Mouse (Mus musculus) midbrain, embryonic 12.5 days (tissue): ENCODE measurements around the gene Hoxd11. TPM values are rescaled to one million over a fixed set of nuclear protein-coding genes. Genes with fewer than 3 reads are reported as not detected.

ENCODE experiments used
- ATAC-seq: fragments of 200-750 bp; cut with Nextera tagmentation; 2 replicates; pipeline ENCODE4 v1.8.0; 2017; ENCODE audit warnings: low read depth, moderate TSS enrichment, moderate library complexity; ENCODE audit not compliant: low FRiP score
- H3K27ac ChIP-seq: fragments of 300-500 bp; sonication (generic); replicated peaks from 2 replicates; pipeline ENCODE4 v1.5.1; 2016; ENCODE audit warnings: mild to moderate bottlenecking
- H3K27me3 ChIP-seq: fragments of 300-500 bp; sonication (generic); 2 replicates; pipeline ENCODE4 v1.6.1; 2016; ENCODE audit warnings: mild to moderate bottlenecking
- H3K36me3 ChIP-seq: fragments of 300-500 bp; sonication (generic); 2 replicates; pipeline ENCODE4 v1.6.1; 2016
- H3K4me1 ChIP-seq: fragments of 300-500 bp; sonication (generic); 2 replicates; pipeline ENCODE4 v1.6.1; 2016
- H3K4me2 ChIP-seq: fragments of 300-500 bp; sonication (generic); replicated peaks from 2 replicates; pipeline ENCODE4 v1.6.1; 2016; ENCODE audit warnings: mild to moderate bottlenecking, moderate library complexity
- H3K4me3 ChIP-seq: fragments of 300-500 bp; sonication (generic); 2 replicates; pipeline ENCODE4 v1.5.1; 2016; ENCODE audit warnings: mild to moderate bottlenecking
- H3K9ac ChIP-seq: fragments of 300-500 bp; sonication (generic); replicated peaks from 2 replicates; pipeline ENCODE4 v1.6.1; 2016; ENCODE audit warnings: mild to moderate bottlenecking, moderate library complexity
- H3K9me3 ChIP-seq: fragments of 300-500 bp; sonication (generic); 2 replicates; pipeline ENCODE4 v1.6.1; 2016; ENCODE audit warnings: mild to moderate bottlenecking
- WGBS: fragments of 180-500 bp; shearing (Covaris S2); methylation state at CpG from one replicate; pipeline ENCODE4 v1.1.7; 2016; 5-methylcytosine and 5-hydroxymethylcytosine counted together
- polyA plus RNA-seq: library from polyadenylated mRNA; unstranded; fragments of >200 nt; fragmentation: Nextera tagmentation; extraction: Ambion mirVana; gene quantifications from 2 replicates; pipeline ENCODE4 v1.2.1, GENCODE M21; 2016

Hoxd11 gene
- polyA plus RNA-seq, 1 experiment from 2014 or later: not detected

GRCm38 (mm10) chr2:74657251-74658023, 21.9 kb upstream of the Hoxd11 start:
- Histone ChIP-seq H3K9ac (0 out of 2 replicates have a peak overlapping the region, but pooled peaks have one; percentile 6), H3K27me3 (peaks cover 87% of the 10 kb centered on the region), H3K4me3 (peak overlapping the region; percentile 27), H3K4me1 (peaks cover 10% of the 10 kb centered on the region), H3K27ac (no peak overlapping the region; the same call in 1 of the 2 replicates), H3K9me3 (no peaks in the 10 kb centered on the region), H3K4me2 (no peak overlapping the region), H3K36me3 (no peaks in the 10 kb centered on the region)
- no peak for ATAC-seq
- WGBS: 3% methylated on average over 62 of the region's 62 CpGs

GRCm38 (mm10) chr2:74658024-74658666, 21.2 kb upstream of the Hoxd11 start:
- H3K36me3 ChIP-seq: no peaks in the 10 kb centered on the region
- no peak overlapping the region for H3K4me2 ChIP-seq
- H3K27ac ChIP-seq: peak overlapping the region; percentile 49; the same call in 1 of the 2 replicates
- H3K9ac ChIP-seq: no peak overlapping the region
- WGBS: 2% methylated on average over 15 of the region's 15 CpGs
- no peak for ATAC-seq
- H3K4me1 ChIP-seq: peaks cover 10% of the 10 kb centered on the region
- peak overlapping the region; percentile 27 for H3K4me3 ChIP-seq
- H3K9me3 ChIP-seq: no peaks in the 10 kb centered on the region
- peaks cover 92% of the 10 kb centered on the region for H3K27me3 ChIP-seq

DNA sequence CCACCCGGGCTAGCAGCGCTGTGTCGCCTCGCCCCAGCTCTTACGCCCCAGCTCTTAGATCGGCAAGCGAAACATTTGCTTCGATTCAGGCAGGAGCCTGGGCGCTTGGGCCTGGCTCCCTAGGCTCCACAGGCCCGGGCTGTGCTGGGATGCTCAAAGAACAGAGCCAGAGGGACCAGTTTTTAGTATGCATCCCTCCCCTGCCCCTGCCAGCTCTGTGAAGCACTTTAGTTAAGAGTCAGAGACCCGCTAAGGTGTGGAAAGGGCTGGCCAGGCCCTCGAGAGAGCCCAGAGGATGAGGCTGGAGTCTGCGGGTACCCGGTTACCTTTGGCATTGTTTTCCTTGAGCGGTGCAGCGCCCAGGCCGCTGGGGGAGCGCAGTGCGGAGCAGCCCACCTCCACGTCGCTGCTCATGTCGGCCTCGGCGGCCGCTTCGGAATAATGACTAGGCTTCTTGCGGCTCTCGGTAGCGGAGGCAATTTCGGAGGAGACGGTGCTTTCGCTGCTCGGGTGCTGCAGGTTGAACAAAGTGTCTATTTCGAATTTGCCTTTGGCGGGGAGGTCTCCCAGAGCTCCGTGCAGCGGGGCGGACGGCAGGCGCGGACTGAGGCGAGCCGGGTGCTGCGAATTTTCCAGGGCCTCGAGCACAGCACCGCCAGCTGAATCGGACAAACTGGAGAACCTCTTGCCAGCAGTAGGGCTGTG, 20.5 kb upstream of the Hoxd11 start:
- peak overlapping the region; percentile 27 for H3K4me3 ChIP-seq
- no peaks in the 10 kb centered on the region for H3K9me3 ChIP-seq
- under 1% methylated on average over 47 of the region's 47 CpGs for WGBS
- peaks cover 10% of the 10 kb centered on the region for H3K4me1 ChIP-seq
- 0 out of 2 replicates have a peak overlapping the region, but pooled peaks have one; percentile 5 for H3K4me2 ChIP-seq
- H3K27ac ChIP-seq: peak overlapping the region; percentile 49; the same call in 1 of the 2 replicates
- ATAC-seq: no peak
- H3K27me3 ChIP-seq: peaks cover 96% of the 10 kb centered on the region
- no peaks in the 10 kb centered on the region for H3K36me3 ChIP-seq
- no peak overlapping the region for H3K9ac ChIP-seq

DNA sequence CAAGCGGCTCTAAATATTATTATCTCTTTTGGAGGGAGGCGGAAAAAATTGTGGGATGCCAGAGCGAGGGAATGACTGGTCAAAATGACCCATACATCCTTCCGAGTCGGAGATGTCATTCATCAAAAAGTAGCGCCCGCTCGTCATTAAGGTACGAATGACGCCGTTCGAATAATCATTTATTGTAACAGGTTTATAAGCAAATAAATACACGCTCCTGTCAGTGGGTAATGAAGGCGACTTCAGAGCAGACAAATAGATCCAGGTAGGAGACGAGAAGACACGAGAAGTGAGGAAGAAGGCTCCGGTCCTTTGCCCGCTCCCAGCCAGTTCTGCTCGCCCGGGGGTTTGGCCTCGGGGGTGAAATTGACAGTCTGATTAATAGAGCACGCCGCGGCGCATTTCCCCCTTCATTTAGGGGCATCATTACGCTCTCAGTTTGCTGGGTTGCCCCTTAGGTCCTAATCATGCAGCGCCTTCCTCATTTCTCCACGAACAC, 19.8 kb upstream of the Hoxd11 start, which contains the start of gene Evx2:
Evx2 (minus strand) TSS at position 51 of the 499 bp plus-strand sequence.
- WGBS: 2% methylated on average over 28 of the region's 28 CpGs
- Histone ChIP-seq H3K4me2 (0 out of 2 replicates have a peak within 1 kb of the TSS, but pooled peaks have one; percentile 5), H3K27me3 (peaks cover 96% of the 10 kb centered on the region), H3K9me3 (no peaks in the 10 kb centered on the region), H3K36me3 (no peaks in the 10 kb centered on the region), H3K27ac (peak within 1 kb of the TSS; percentile 49; the same call in 1 of the 2 replicates), H3K9ac (no peak within 1 kb of the TSS), H3K4me3 (peak within 1 kb of the TSS; percentile 27), H3K4me1 (peaks cover 10% of the 10 kb centered on the region)
- no peak for ATAC-seq

- 3% methylated on average over 30 of the region's 30 CpGs for WGBS
- H3K36me3 ChIP-seq: no peaks in the 10 kb centered on the region
- H3K27me3 ChIP-seq: peaks cover 93% of the 10 kb centered on the region
- no peak overlapping the region for H3K4me2 ChIP-seq
- peak overlapping the region; percentile 1; the same call in 1 of the 2 replicates for H3K4me3 ChIP-seq
- no peak overlapping the region for H3K9ac ChIP-seq
- ATAC-seq: no peak
- H3K4me1 ChIP-seq: peaks cover 8% of the 10 kb centered on the region
- no peaks in the 10 kb centered on the region for H3K9me3 ChIP-seq
- no peak overlapping the region for H3K27ac ChIP-seq
Measured at GRCm38 (mm10) chr2:74660421-74661375, 18.7 kb upstream of the Hoxd11 start.

DNA sequence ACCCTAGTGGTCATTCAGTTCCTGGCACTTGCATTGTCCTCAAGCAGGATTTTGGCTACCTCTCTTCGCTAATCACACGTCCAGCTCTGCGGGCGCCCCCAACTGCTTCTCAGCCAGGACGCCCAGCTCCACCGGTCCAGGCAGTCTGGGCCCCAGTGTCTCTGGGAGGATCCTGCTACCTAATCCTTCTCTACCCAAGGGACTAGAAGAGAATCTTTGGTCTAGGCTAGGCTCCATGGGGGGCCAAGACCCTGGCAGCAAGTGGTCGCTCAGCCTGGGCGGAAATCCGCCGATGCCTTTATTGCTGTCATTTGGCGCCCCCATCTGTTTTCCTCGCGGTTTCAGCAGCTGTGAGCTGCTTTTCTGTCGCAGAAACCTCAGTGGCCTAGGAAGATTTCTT, 17.7 kb upstream of the Hoxd11 start:
- Histone ChIP-seq H3K4me3 (no peak overlapping the region), H3K4me2 (peak overlapping the region; percentile 30; the same call in 1 of the 2 replicates), H3K27ac (no peak overlapping the region), H3K9me3 (no peaks in the 10 kb centered on the region), H3K9ac (no peak overlapping the region), H3K27me3 (peaks cover 93% of the 10 kb centered on the region), H3K36me3 (no peaks in the 10 kb centered on the region), H3K4me1 (peaks cover 3% of the 10 kb centered on the region; the same call in 1 of the 2 replicates)
- WGBS: under 1% methylated on average over 14 of the region's 14 CpGs
- peak; percentile 54; the same call in 1 of the 2 replicates for ATAC-seq

DNA sequence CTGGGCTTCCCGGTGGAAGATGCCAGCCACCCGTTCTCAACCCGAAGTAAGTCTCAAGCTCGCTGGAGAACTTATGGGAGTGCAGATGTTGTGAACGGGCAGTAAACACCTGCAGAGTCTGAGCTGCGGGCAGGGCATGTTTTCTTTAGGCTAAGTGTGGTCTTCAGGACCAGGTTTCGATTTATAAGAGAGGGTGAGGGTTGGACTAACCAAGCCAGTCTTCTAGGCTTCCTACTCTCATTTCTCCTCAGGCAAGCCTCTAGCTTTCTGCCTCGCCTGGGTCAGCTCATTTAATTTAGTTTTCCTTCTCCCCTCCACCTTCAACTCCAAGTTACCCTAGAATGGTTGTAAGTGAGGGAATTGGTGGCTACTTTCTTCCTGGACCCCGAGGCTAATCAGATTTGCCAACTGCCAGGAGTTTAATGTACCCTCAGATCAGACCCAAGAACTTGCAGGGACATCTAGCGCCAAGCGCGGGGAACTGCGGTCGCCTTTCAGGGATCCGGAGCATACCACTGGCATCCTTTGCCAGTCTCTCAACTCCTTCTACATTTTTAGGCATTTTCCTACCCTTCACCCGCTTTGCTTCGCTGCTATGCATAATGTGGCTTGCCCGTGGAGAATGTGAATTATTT, 15.9 kb upstream of the Hoxd11 start:
- H3K4me2 ChIP-seq: no peak overlapping the region
- H3K9me3 ChIP-seq: no peaks in the 10 kb centered on the region
- no peak overlapping the region for H3K4me3 ChIP-seq
- 4% methylated on average over 18 of the region's 18 CpGs for WGBS
- H3K27me3 ChIP-seq: peaks cover 95% of the 10 kb centered on the region
- no peak overlapping the region for H3K9ac ChIP-seq
- H3K27ac ChIP-seq: no peak overlapping the region
- H3K36me3 ChIP-seq: no peaks in the 10 kb centered on the region
- ATAC-seq: no peak
- H3K4me1 ChIP-seq: peaks cover 10% of the 10 kb centered on the region

DNA sequence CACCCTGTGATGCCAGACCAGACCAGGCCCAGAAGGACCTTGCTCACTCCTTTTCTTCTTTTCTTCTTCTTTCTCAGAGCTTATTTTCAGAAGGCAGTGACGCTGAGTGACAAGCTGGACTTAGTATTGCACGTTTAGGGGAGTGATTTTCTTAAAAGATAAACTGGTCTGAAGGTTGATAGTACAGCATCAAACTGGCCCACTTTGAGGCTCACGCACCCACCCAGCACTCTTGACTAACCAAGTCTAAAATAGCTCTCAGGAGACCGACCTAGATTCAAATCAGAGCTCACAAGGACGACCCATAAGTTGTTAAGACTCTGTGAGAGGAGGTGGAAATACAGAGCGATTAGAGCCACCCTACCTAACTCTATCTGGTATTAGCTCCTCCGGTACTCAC, 12.9 kb upstream of the Hoxd11 start:
- Histone ChIP-seq H3K9ac (no peak overlapping the region), H3K4me1 (peaks cover 13% of the 10 kb centered on the region), H3K27ac (no peak overlapping the region), H3K4me2 (no peak overlapping the region), H3K9me3 (no peaks in the 10 kb centered on the region), H3K27me3 (peaks cover 94% of the 10 kb centered on the region), H3K4me3 (no peak overlapping the region), H3K36me3 (no peaks in the 10 kb centered on the region)
- no peak for ATAC-seq
- WGBS: 2% methylated on average over 7 of the region's 7 CpGs

DNA sequence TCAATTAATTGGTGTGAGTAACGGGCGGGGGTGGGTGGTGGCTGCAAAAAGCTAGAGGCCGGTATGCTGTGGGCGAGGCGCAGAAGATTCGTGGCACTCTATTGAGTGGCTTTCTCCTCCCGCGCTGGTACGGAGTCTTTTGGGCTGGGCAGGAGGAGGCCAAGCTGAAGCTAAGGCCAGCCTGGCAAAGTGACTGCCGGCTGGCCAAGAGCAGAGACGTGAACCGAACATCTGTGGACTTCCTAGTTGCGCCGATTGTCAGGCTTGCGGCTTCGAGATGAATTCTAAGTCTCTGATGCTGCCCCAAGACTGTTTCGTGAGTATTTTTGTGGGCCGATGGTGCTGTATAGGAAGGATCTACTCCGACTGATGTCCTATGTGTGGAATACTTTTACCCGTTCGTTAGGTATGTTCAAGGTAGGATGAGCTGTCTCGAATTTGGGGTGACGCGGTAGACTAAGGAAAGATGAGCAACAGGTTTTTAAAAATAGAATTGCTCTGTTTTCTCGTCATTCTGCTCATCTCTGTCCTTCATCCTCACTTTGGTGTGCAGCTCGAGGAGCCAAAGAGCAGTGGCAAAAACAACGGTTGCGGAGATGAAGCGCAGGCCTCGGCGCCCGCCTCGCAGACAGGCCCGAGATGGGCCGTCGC, 12.0 kb upstream of the Hoxd11 start:
- under 1% methylated on average over 35 of the region's 36 CpGs for WGBS

GRCm38 (mm10) chr2:74667842-74668357, 11.5 kb upstream of the Hoxd11 start, which contains the start of gene Hoxd13:
Hoxd13 (plus strand) TSS chr2:74668310.
- 2% methylated on average over 16 of the region's 51 CpGs for WGBS
- peak within 1 kb of the TSS; percentile 39 for H3K4me3 ChIP-seq
- no peak within 1 kb of the TSS for H3K9ac ChIP-seq
- H3K36me3 ChIP-seq: no peaks in the 10 kb centered on the region
- peak within 1 kb of the TSS; percentile 59 for H3K4me2 ChIP-seq
- H3K9me3 ChIP-seq: no peaks in the 10 kb centered on the region
- peak; percentile 47; the same call in 1 of the 2 replicates for ATAC-seq
- no peak within 1 kb of the TSS for H3K27ac ChIP-seq
- H3K4me1 ChIP-seq: peaks cover 14% of the 10 kb centered on the region
- H3K27me3 ChIP-seq: peaks cover 94% of the 10 kb centered on the region

More for the DNA sequence above, 12.0 kb upstream of the Hoxd11 start:
- Histone ChIP-seq H3K4me3 (peak overlapping the region; percentile 39; the same call in 1 of the 2 replicates), H3K4me1 (peaks cover 11% of the 10 kb centered on the region), H3K36me3 (no peaks in the 10 kb centered on the region), H3K9ac (no peak overlapping the region), H3K27me3 (peaks cover 94% of the 10 kb centered on the region), H3K9me3 (no peaks in the 10 kb centered on the region), H3K27ac (no peak overlapping the region), H3K4me2 (no peak overlapping the region)
- ATAC-seq: no peak
